Mouse (Mus musculus) midbrain, embryonic 14.5 days (tissue): ENCODE measurements around the gene Gm20696. TPM values are rescaled to one million over a fixed set of nuclear protein-coding genes. Genes with fewer than 3 reads are reported as not detected.

Source experiments
- ATAC-seq: fragments of 200-750 bp; cut with Nextera tagmentation; 2 replicates; pipeline ENCODE4 v1.8.0; 2017; ENCODE audit warnings: moderate number of reproducible peaks, moderate library complexity; ENCODE audit not compliant: low FRiP score, low TSS enrichment
- DNase-seq: peaks from one replicate; pipeline ENCODE4 v3.0.0-alpha.2; 2015
- H3K27ac ChIP-seq: fragments of 300-500 bp; sonication (generic); replicated peaks from 2 replicates; pipeline ENCODE4 v1.5.1; 2014; ENCODE audit warnings: mild to moderate bottlenecking, low read depth, low read length, moderate library complexity
- H3K27me3 ChIP-seq: fragments of 300-500 bp; sonication (generic); 2 replicates; pipeline ENCODE4 v1.6.1; 2014; ENCODE audit warnings: low read length, control low read depth, mixed read lengths; ENCODE audit not compliant: control insufficient read depth, insufficient read depth
- H3K36me3 ChIP-seq: fragments of 300-500 bp; sonication (generic); 2 replicates; pipeline ENCODE4 v1.6.1; 2014; ENCODE audit warnings: low read length, control low read depth; ENCODE audit not compliant: control insufficient read depth, insufficient read depth
- H3K4me1 ChIP-seq: fragments of 300-500 bp; sonication (generic); 2 replicates; pipeline ENCODE4 v1.6.1; 2014; ENCODE audit warnings: mild to moderate bottlenecking, antibody characterized with exemption, low read length, control low read depth; ENCODE audit not compliant: control insufficient read depth, insufficient read depth
- H3K4me2 ChIP-seq: fragments of 300-500 bp; sonication (generic); 2 replicates; pipeline ENCODE4 v1.6.1; 2014; ENCODE audit warnings: mild to moderate bottlenecking, low read length, moderate library complexity
- H3K4me3 ChIP-seq: fragments of 300-500 bp; sonication (generic); replicated peaks from 2 replicates; pipeline ENCODE4 v1.5.1; 2014; ENCODE audit warnings: low read depth, low read length
- H3K9ac ChIP-seq: fragments of 300-500 bp; sonication (generic); replicated peaks from 2 replicates; pipeline ENCODE4 v1.6.1; 2014; ENCODE audit warnings: mild to moderate bottlenecking, low read length, moderate library complexity
- H3K9me3 ChIP-seq: fragments of 300-500 bp; sonication (generic); 2 replicates; pipeline ENCODE4 v1.6.1; 2016; ENCODE audit warnings: low read length, control low read depth, mixed read lengths; ENCODE audit not compliant: control insufficient read depth
- WGBS: fragments of 180-500 bp; shearing (Covaris S2); extraction: QIAGEN DNeasy Blood & Tissue Kit; methylation state at CpG from one replicate; pipeline ENCODE4 v1.1.7; 2014; 5-methylcytosine and 5-hydroxymethylcytosine counted together
- polyA plus RNA-seq: library from polyadenylated mRNA; unstranded; fragments of >200 nt; fragmentation: Nextera tagmentation; extraction: Ambion mirVana; gene quantifications from 2 replicates; pipeline ENCODE4 v1.2.1, GENCODE M21; 2014

Gm20696 gene
- polyA plus RNA-seq, 1 experiment from 2014 or later = 4.0 TPM

DNA sequence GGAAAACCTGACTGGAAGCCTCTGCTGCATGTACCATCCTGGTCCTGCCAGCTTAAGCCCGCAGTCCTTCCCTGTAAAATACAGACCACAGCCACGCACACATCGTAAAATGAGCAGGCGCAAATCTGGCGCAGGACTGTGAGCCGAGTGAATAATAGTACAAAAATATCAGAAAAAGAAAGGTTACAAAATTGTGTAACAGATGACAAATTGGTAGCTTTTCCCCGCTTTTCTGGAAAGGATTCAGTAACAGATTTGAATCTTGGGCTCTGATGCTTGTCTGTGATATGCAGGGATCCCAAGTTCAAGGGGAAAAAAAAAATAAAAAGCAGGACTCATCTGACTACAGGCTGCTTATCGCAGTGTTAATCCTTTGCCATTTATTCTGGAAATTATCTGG, 289.9 kb downstream of the Gm20696 start:
- ATAC-seq (no peak), DNase-seq (no peak)
- no peak overlapping the region for H3K9ac ChIP-seq
- 86% methylated on average over 8 of the region's 8 CpGs for WGBS
- no peaks in the 10 kb centered on the region for H3K27me3 ChIP-seq
- H3K4me1 ChIP-seq = peaks cover 15% of the 10 kb centered on the region
- no peaks in the 10 kb centered on the region for H3K36me3 ChIP-seq
- no peak overlapping the region for H3K4me3 ChIP-seq
- H3K4me2 ChIP-seq = no peak overlapping the region
- H3K9me3 ChIP-seq = no peaks in the 10 kb centered on the region
- H3K27ac ChIP-seq = no peak overlapping the region

DNA sequence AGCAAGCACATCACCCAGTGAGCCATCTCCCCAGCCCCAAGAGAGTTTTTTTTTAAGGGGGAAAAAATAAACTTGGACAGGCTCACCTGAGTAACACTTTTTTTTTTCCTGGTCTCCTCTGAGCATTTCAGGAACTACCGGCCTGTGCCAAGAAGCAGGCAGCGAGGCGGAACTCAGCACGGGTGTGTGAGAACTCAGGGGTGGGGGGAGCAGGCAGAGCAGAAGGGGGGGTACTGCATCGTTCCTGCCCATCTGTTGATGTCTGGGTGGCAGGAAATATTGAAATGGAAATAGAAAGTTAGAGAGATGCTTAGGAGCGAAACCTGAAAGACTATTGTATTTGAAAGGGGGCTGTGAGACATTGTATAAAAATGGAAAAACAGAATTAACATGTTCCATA, 290.7 kb downstream of the Gm20696 start:
- Histone ChIP-seq H3K9me3 (no peaks in the 10 kb centered on the region), H3K36me3 (no peaks in the 10 kb centered on the region), H3K4me3 (no peak overlapping the region), H3K4me2 (no peak overlapping the region), H3K4me1 (peaks cover 15% of the 10 kb centered on the region), H3K27ac (no peak overlapping the region), H3K27me3 (no peaks in the 10 kb centered on the region), H3K9ac (no peak overlapping the region)
- DNase-seq (no peak), ATAC-seq (no peak)
- 58% methylated on average over 6 of the region's 6 CpGs for WGBS

DNA sequence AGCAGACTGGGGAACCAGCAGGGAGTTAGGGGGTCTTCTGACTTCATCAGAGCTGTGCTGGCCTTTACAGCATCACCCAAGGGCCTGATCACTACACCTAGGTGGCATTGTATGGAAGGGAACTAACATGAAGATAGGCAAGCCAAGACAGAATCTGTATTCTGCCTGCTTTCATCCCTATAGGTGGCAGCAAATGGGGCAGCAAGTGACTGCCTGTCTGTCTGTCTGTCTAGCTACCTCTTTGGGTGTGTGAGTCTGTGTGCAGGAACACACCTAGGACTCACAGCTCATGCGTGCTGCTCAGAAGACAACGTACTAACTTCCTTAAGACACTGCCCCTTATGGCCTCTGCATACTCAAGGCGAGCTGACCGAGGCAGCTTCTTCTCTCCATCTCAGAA, 291.2 kb downstream of the Gm20696 start:
- ATAC-seq = no peak
- Histone ChIP-seq H3K4me2 (no peak overlapping the region), H3K9ac (no peak overlapping the region), H3K36me3 (no peaks in the 10 kb centered on the region), H3K4me3 (no peak overlapping the region), H3K9me3 (no peaks in the 10 kb centered on the region), H3K27me3 (no peaks in the 10 kb centered on the region), H3K4me1 (peaks cover 15% of the 10 kb centered on the region), H3K27ac (no peak overlapping the region)
- 88% methylated on average over 4 of the region's 4 CpGs for WGBS
- DNase-seq = no peak

DNA sequence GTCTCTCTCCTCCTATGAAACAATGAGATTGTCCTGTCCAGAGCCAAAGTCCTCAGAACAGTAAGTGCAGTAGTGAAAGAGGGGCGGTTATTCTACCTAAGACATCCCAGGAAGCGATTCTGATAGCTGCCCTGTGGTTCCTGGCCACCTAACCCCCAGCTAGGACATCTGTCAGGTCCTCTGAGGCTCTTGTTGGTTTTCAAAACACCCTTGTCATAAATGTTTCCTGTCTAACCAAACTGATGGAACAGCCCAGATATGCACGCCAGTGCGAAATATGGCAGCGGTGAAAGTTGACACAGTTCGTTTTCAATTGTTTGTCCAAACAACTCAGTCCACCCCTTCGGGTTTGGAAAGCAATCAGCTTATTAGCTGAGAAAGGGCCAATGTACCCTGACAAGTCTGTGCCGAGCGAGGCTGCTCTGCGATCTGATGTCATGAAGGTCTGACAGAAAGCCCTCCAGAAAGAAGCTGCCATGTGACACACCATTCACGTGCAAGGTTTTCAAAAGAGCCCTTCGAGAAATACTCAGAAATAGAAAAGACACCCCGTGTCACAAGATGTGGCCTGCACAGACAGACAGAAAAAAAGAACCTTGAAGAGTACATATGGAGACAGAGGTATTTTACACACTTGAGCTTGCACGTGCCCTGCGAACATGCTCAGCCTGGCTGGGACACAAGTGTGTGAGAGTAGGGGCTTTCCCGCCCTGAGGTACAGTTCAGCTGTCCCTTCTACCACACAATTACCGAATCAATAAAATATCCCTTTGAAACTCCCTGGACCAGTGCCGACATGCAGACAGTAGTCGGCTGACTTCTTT, 291.9 kb downstream of the Gm20696 start:
- DNase-seq (no peak), ATAC-seq (no peak)
- no peaks in the 10 kb centered on the region for H3K9me3 ChIP-seq
- H3K4me3 ChIP-seq = no peak overlapping the region
- 73% methylated on average over 19 of the region's 19 CpGs for WGBS
- no peaks in the 10 kb centered on the region for H3K36me3 ChIP-seq
- no peak overlapping the region for H3K9ac ChIP-seq
- H3K4me1 ChIP-seq = peaks cover 15% of the 10 kb centered on the region
- H3K27me3 ChIP-seq = no peaks in the 10 kb centered on the region
- no peak overlapping the region for H3K27ac ChIP-seq
- no peak overlapping the region for H3K4me2 ChIP-seq

GRCm38 (mm10) chr6:99372427-99372826, 294.2 kb downstream of the Gm20696 start:
- H3K4me3 ChIP-seq = no peak overlapping the region
- H3K4me2 ChIP-seq = no peak overlapping the region
- 95% methylated on average over 5 of the region's 5 CpGs for WGBS
- H3K4me1 ChIP-seq = peaks cover 15% of the 10 kb centered on the region
- no peak overlapping the region for H3K27ac ChIP-seq
- no peak for ATAC-seq
- no peak overlapping the region for H3K9ac ChIP-seq
- H3K9me3 ChIP-seq = no peaks in the 10 kb centered on the region
- no peaks in the 10 kb centered on the region for H3K36me3 ChIP-seq
- no peaks in the 10 kb centered on the region for H3K27me3 ChIP-seq
- no peak for DNase-seq

- Histone ChIP-seq H3K9me3 (no peaks in the 10 kb centered on the region), H3K9ac (no peak overlapping the region), H3K27me3 (no peaks in the 10 kb centered on the region), H3K36me3 (no peaks in the 10 kb centered on the region), H3K4me3 (no peak overlapping the region), H3K4me2 (no peak overlapping the region), H3K4me1 (peaks cover 12% of the 10 kb centered on the region), H3K27ac (no peak overlapping the region)
- no peak for DNase-seq
- no peak for ATAC-seq
- 93% methylated on average over 6 of the region's 6 CpGs for WGBS
Observed at GRCm38 (mm10) chr6:99372016-99372415, 294.6 kb downstream of the Gm20696 start.

- Histone ChIP-seq H3K27me3 (no peaks in the 10 kb centered on the region), H3K36me3 (no peaks in the 10 kb centered on the region), H3K4me1 (peaks cover 6% of the 10 kb centered on the region), H3K4me2 (no peak overlapping the region), H3K9me3 (no peaks in the 10 kb centered on the region), H3K4me3 (no peak overlapping the region), H3K27ac (no peak overlapping the region), H3K9ac (no peak overlapping the region)
- WGBS = 89% methylated on average over 2 of the region's 2 CpGs
- ATAC-seq = no peak
- no peak for DNase-seq
Observed at GRCm38 (mm10) chr6:99369931-99370330, 296.7 kb downstream of the Gm20696 start.

GRCm38 (mm10) chr6:99369156-99369555, 297.4 kb downstream of the Gm20696 start:
- H3K9me3 ChIP-seq = no peaks in the 10 kb centered on the region
- no peak for ATAC-seq
- no peaks in the 10 kb centered on the region for H3K36me3 ChIP-seq
- WGBS = 91% methylated on average over 3 of the region's 3 CpGs
- no peak overlapping the region for H3K27ac ChIP-seq
- no peaks in the 10 kb centered on the region for H3K27me3 ChIP-seq
- no peaks in the 10 kb centered on the region for H3K4me1 ChIP-seq
- no peak for DNase-seq
- H3K4me2 ChIP-seq = no peak overlapping the region
- no peak overlapping the region for H3K9ac ChIP-seq
- no peak overlapping the region for H3K4me3 ChIP-seq

GRCm38 (mm10) chr6:99368118-99368753, 298.4 kb downstream of the Gm20696 start:
- ATAC-seq = no peak
- 87% methylated on average over 4 of the region's 4 CpGs for WGBS
- no peak for DNase-seq

More at GRCm38 (mm10) chr6:99368118-99368753, 298.4 kb downstream of the Gm20696 start:
- Histone ChIP-seq H3K9me3 (no peaks in the 10 kb centered on the region), H3K27ac (no peak overlapping the region), H3K9ac (no peak overlapping the region), H3K4me1 (no peaks in the 10 kb centered on the region), H3K36me3 (no peaks in the 10 kb centered on the region), H3K4me2 (no peak overlapping the region), H3K27me3 (no peaks in the 10 kb centered on the region), H3K4me3 (no peak overlapping the region)
